Mouse (Mus musculus) E14TG2a.4 (cell line): ENCODE data around the gene Synpr.
A peak's percentile ranks its signal among the peaks of the same experiment; 100 is the strongest.

Source experiments
- H3K27me3 ChIP-seq: 2 replicates; pipeline ENCODE4 v1.6.1; 2014; ENCODE audit warnings: low read length, control low read depth; ENCODE audit not compliant: insufficient read depth
- H3K36me3 ChIP-seq: 2 replicates; pipeline ENCODE4 v1.6.1; 2014; ENCODE audit warnings: low read length, control low read depth; ENCODE audit not compliant: insufficient read depth
- H3K4me1 ChIP-seq: replicated peaks from 2 replicates; pipeline ENCODE4 v1.6.1; 2014; ENCODE audit warnings: low read depth, low read length, control low read depth
- H3K4me3 ChIP-seq: replicated peaks from 2 replicates; pipeline ENCODE4 v1.5.1; 2014; ENCODE audit warnings: mild to moderate bottlenecking, low read length
- H3K9me3 ChIP-seq: 2 replicates; pipeline ENCODE4 v1.6.1; 2014; ENCODE audit warnings: low read length, control low read depth
- CTCF ChIP-seq: conservative IDR thresholded peaks from 2 replicates; pipeline ENCODE4 v1.5.1; 2014; ENCODE audit warnings: low read length
- NANOG ChIP-seq: IDR thresholded peaks from 2 replicates; pipeline ENCODE4 v1.6.1; 2014; ENCODE audit warnings: borderline replicate concordance, low read length, mixed read lengths
- POU5F1 ChIP-seq: IDR thresholded peaks from 2 replicates; pipeline ENCODE4 v1.6.1; 2014; ENCODE audit warnings: low read length, borderline replicate concordance

Synpr gene

GRCm38 (mm10) chr14:13453461-13454204 is 169.1 kb downstream of the Synpr start:
- H3K9me3 ChIP-seq, result no peaks in the 10 kb centered on the region
- no peaks in the 10 kb centered on the region for H3K27me3 ChIP-seq
- no peak overlapping the region for H3K4me3 ChIP-seq
- no peak for TF ChIP-seq POU5F1
- no peak for TF ChIP-seq CTCF
- no peak for TF ChIP-seq NANOG
- H3K36me3 ChIP-seq, result no peaks in the 10 kb centered on the region
- H3K4me1 ChIP-seq, result no peaks in the 10 kb centered on the region

GRCm38 (mm10) chr14:13454991-13455390 is 170.4 kb downstream of the Synpr start:
- H3K4me1 ChIP-seq, result no peaks in the 10 kb centered on the region
- H3K36me3 ChIP-seq, result no peaks in the 10 kb centered on the region
- no peak overlapping the region for H3K4me3 ChIP-seq
- H3K9me3 ChIP-seq, result no peaks in the 10 kb centered on the region
- TF ChIP-seq NANOG (no peak), CTCF (no peak), POU5F1 (no peak)
- no peaks in the 10 kb centered on the region for H3K27me3 ChIP-seq

- no peaks in the 10 kb centered on the region for H3K36me3 ChIP-seq
- H3K27me3 ChIP-seq, result no peaks in the 10 kb centered on the region
- no peak overlapping the region for H3K4me3 ChIP-seq
- no peak for TF ChIP-seq POU5F1
- TF ChIP-seq NANOG, result no peak
- TF ChIP-seq CTCF, result no peak
- H3K9me3 ChIP-seq, result no peaks in the 10 kb centered on the region
- no peaks in the 10 kb centered on the region for H3K4me1 ChIP-seq
Measured at GRCm38 (mm10) chr14:13459333-13459732, 174.8 kb downstream of the Synpr start.

- Histone ChIP-seq H3K9me3 (no peaks in the 10 kb centered on the region), H3K4me1 (peaks cover 9% of the 10 kb centered on the region), H3K4me3 (no peak overlapping the region), H3K27me3 (no peaks in the 10 kb centered on the region), H3K36me3 (no peaks in the 10 kb centered on the region)
- TF ChIP-seq CTCF, result no peak
- no peak for TF ChIP-seq POU5F1
- TF ChIP-seq NANOG, result peak; percentile 47; the same call in 1 of the 2 replicates
Measured at GRCm38 (mm10) chr14:13469211-13469610, 184.6 kb downstream of the Synpr start.

- Histone ChIP-seq H3K36me3 (no peaks in the 10 kb centered on the region), H3K9me3 (no peaks in the 10 kb centered on the region), H3K4me1 (no peaks in the 10 kb centered on the region), H3K27me3 (no peaks in the 10 kb centered on the region), H3K4me3 (no peak overlapping the region)
- no peak for TF ChIP-seq CTCF
- TF ChIP-seq NANOG, result no peak
- TF ChIP-seq POU5F1, result no peak
Measured at GRCm38 (mm10) chr14:13477821-13478220, 193.2 kb downstream of the Synpr start.

GRCm38 (mm10) chr14:13505355-13505754 is 220.8 kb downstream of the Synpr start:
- Histone ChIP-seq H3K4me3 (no peak overlapping the region), H3K9me3 (no peaks in the 10 kb centered on the region), H3K4me1 (peaks cover 12% of the 10 kb centered on the region), H3K27me3 (no peaks in the 10 kb centered on the region), H3K36me3 (no peaks in the 10 kb centered on the region)
- TF ChIP-seq POU5F1, result no peak
- TF ChIP-seq NANOG, result no peak
- TF ChIP-seq CTCF, result no peak

GRCm38 (mm10) chr14:13518608-13519139 is 234.1 kb downstream of the Synpr start:
- Histone ChIP-seq H3K27me3 (no peaks in the 10 kb centered on the region), H3K9me3 (no peaks in the 10 kb centered on the region), H3K4me3 (no peak overlapping the region), H3K36me3 (no peaks in the 10 kb centered on the region), H3K4me1 (no peaks in the 10 kb centered on the region)
- TF ChIP-seq POU5F1, result no peak
- no peak for TF ChIP-seq NANOG
- TF ChIP-seq CTCF, result no peak

GRCm38 (mm10) chr14:13519239-13520011 is 234.8 kb downstream of the Synpr start:
- TF ChIP-seq NANOG (no peak), CTCF (no peak), POU5F1 (no peak)
- Histone ChIP-seq H3K27me3 (no peaks in the 10 kb centered on the region), H3K4me1 (no peaks in the 10 kb centered on the region), H3K36me3 (no peaks in the 10 kb centered on the region), H3K4me3 (no peak overlapping the region), H3K9me3 (no peaks in the 10 kb centered on the region)
